Mouse (Mus musculus) gastrocnemius, postnatal 25 days (tissue): Measurements from ENCODE around the gene Eipr1. TPM values are rescaled to one million over a fixed set of nuclear protein-coding genes. Genes with fewer than 3 reads are reported as not detected.
A peak's percentile ranks its signal among the peaks of the same experiment; 100 is the strongest.
"Not testable (repeated sequence)": the region's sequence is repeated elsewhere in the genome, so short reads cannot be mapped to it uniquely, and the experiment has no call there.

ENCODE experiments used
- DNase-seq: peaks from one replicate; pipeline ENCODE4 v3.0.0; 2022
- long read RNA-seq, 2 experiments: library from polyadenylated mRNA; stranded (forward); transcript quantifications; one replicate each; pipeline ENCODE4 v2.0.0; 2021
- total RNA-seq, 2 experiments: library from RNA; stranded (reverse); gene quantifications; 1 replicate in 1 of 2; 2 replicates in 1 of 2; pipeline ENCODE4 v1.2.3; 2021

The Eipr1 gene
- 1 to 10 TPM; 5.8 to 7.7 TPM for total RNA-seq
- long read RNA-seq, experiment 1, full-length matches to known transcripts, result 14 of 16 reads
- long read RNA-seq, experiment 1, partial matches to known transcripts, result 2 of 16 reads
- long read RNA-seq, experiment 1, other reads (novel, unspliced or antisense), result 0 of 16 reads
- long read RNA-seq, experiment 2, full-length matches to known transcripts, result 18 of 22 reads
- long read RNA-seq, experiment 2, partial matches to known transcripts, result 0 of 22 reads
- long read RNA-seq, experiment 2, other reads (novel, unspliced or antisense), result 4 of 22 reads

DNA sequence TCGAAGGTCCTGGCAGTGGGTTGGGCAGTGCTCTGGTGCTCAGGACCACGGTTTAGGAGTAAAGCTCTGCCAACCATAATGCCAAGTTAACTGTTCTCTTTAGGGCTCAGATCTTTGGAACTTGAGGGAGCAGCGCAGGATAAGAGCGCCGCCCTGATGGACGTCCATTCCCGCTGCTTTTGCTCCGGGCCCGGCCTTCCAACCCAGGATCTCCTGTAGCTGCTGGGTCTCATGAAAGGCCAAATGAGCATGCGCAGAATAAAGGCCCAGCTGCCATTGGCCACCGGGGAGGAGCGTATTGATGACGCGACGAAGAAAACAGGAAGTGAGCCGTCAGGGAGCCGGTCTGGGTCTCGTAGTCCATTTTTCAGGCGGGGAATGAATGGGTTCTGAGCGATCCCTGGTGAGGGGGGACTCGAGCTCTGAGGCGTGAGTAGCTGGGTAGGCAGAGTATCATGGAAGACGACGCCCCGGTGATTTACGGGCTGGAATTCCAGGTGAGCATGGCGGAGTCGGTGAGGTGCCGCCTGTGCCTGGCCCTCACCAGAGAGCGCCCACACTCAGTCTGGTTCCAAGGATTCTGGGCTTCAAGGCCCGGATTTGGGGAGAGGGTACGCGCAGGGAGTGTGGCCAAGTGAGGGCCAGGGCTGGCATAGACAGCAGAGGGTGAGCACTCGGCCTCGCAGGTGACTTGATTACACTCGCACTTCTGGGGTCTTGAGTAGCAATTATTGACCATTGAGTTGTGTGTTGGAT, at the start of gene Eipr1:
Gene Eipr1 (plus strand): TSS at position 296 of the 756 bp plus-strand sequence.
- peak; percentile 88 for DNase-seq

- no peak for DNase-seq
These were observed 47.2 kb upstream of the Eipr1 start for GRCm38 (mm10) chr12:28704381-28704780.

- DNase-seq, result no peak
These were observed 46.4 kb upstream of the Eipr1 start for GRCm38 (mm10) chr12:28705204-28705603.

GRCm38 (mm10) chr12:28708154-28708553, 43.4 kb upstream of the Eipr1 start:
- no peak for DNase-seq

- no peak for DNase-seq
These were observed 40.9 kb upstream of the Eipr1 start for GRCm38 (mm10) chr12:28710566-28711185.

DNA sequence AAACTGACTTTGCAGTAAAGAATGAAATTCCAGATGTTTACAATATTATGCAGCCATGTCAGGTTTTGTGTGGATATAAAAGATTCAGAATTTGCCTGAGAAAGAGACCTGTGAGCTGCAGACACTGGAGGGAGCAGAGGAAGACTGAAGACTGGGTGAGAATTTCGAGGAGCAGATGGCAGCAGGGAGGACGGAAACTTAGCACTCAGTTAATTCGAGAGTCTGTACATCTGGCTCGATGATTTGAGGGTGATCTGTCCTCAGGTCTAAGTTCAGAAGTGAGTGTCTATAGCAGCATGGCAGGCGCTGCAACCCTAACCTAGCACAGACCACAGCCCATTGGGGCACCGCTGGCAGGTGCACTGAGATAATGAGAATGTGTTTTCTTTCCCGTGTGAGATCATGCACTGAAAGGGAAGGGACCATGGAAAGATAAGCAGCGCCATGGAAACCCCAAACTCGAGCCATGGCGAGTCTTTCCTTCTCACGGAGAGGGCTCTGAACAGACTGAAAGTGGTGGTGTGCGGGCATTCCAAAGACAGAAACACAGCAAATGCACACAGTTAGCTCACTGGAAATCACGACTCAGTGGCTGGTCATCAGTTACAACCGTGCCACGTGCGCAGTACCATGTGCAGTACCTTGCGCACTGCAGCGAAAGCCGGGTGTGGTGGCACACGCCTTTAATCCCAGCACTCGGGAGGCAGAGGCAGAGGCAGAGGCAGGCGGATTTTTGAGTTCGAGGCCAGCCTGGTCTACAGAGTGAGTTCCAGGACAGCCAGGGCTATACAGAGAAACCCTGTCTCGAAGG, 36.6 kb upstream of the Eipr1 start:
- DNase-seq, result no peak

GRCm38 (mm10) chr12:28717066-28717465, 34.5 kb upstream of the Eipr1 start:
- DNase-seq, result no peak

- no peak for DNase-seq
These were observed 33.5 kb upstream of the Eipr1 start for GRCm38 (mm10) chr12:28718106-28718505.

GRCm38 (mm10) chr12:28724366-28724765, 27.2 kb upstream of the Eipr1 start:
- DNase-seq, result no peak

DNA sequence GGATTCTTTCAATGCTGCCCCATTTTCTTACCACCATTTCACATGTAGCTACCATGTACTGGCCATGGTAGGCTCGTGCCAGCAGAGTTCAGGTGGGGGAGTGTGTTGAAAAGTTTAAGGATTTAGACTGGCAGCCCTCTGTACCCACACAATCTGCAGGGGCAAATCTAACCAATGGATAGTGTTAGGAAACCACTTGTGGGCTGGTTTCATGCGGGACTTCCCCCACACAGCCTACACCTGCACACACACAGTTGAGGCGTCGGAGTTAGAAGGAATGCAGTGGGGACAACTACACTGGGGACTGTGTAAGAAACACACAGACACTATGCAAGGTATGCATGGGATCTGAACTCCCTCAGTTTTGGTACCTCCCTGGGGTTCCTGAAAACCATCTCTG, 25.4 kb upstream of the Eipr1 start:
- DNase-seq, result no peak

DNA sequence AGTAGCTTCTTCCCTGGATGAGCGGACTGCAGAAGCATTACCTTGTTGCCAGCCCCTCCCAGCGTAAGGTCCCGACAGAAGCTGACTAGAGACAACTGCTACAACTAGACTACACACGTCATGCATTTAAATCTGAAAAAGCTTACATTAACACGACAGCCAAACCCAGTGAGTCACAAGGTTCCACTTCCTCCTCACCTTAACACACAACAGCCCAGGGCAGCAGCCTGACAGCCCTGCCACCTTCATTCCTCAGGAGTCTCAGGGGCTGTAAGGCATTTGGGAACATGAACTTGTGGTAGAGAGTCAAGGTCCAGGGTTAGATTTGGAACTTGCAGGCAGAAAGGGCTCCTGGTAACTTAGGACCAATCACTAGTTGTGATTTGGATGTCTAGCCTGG, 24.5 kb upstream of the Eipr1 start:
- no peak for DNase-seq

- DNase-seq, result no peak
These were observed 19.0 kb upstream of the Eipr1 start for GRCm38 (mm10) chr12:28732631-28733030.

DNA sequence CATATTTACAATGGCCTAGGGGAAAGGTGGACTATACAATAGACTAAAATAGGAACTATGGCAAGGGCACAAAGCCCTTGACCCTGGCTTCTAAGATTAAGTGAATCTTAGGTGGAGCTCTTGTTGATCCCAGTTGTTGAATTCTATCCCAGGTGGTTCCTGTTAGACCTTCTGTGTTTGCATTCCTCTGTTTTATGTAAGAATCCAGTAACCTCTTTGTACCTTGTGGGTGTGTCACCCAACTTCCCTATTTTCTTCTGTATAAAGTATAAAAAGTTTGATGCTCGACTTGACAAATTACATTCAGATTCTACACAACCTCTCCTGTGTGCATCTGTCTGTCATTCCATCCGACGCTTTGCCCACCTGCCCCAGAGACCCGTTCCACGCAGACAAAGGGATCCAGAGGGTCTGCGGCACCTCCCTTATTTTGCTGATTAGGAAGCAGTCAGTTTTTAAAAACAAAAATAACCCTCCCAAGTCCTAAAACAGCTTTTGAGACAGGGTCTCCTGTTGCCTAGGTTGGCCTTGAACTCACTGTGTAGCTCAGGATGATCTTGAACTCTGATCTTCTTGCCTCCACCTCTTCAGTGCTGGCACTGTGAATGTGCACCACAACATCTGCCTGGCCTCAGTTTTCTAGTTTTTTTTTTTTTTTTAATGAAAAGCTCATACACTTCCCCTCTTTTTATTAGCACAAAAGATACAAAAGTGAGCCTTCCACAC, 17.9 kb upstream of the Eipr1 start:
- DNase-seq, result not testable (repeated sequence)

DNA sequence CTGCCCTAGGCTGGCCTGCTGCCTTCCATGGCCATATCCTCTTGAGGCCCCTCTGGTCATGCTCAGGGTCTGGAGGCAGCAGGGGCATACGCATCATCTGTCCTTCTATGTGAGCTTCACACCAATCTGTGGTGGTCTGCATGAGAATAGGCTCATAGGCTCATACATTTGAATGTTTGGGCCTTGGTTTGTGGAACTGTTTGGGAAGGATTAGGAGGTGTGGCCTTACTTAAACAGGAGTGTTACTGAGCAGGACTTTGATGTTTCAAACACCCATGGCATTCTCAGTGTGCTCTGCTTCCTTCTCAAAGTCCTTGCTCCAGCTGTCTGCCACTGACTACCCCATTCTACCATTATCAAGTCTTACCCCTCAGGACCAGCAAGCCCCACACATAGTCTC, 17.3 kb upstream of the Eipr1 start:
- no peak for DNase-seq

DNA sequence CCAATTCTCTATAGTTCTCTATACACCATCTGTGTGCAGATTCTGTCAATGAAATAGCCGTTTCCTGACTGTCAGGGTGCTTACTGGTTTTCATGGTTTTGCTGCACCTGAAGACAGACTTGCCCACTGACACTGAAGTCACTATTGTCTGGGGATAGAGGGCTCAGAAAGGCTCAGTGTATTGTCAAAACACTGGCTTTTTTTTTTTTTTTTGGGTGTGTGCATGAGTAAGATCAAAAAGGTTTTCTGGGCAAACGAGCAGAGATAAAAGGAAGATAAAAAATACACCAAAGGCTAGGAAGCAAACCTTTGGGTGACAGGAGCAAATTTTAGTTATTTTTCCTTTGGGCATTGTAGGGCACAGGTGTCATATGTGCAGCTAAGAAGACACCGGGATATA, 16.3 kb upstream of the Eipr1 start:
- no peak for DNase-seq

GRCm38 (mm10) chr12:28743328-28743727, 8.3 kb upstream of the Eipr1 start:
- DNase-seq, result no peak

GRCm38 (mm10) chr12:28750021-28750633, 1.5 kb upstream of the Eipr1 start, which contains the start of gene Trappc12:
Trappc12 (minus strand) TSS chr12:28750472.
- peak; percentile 82 for DNase-seq

DNA sequence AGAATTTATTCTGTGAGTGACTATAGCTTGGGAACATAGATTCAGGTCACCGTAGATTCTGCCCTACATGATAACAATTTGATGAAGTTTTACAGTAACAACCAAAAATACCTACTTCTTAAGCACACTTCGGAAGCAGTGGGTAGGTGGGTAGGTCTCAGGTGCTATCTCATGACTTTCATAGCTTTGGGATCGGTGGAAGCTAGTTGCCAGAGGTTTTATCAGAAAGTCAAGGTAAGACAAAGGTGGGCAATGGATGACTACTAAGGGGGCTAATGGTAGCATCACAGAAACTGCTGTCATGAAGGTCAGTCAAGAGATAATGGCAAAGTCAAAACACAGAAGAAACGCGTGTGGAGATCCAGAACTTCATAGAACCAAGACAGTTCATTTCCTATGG, 727 bp upstream of the Eipr1 start:
- no peak for DNase-seq

- DNase-seq, result no peak
These were observed 4.4 kb downstream of the Eipr1 start for GRCm38 (mm10) chr12:28756019-28756418.

- no peak for DNase-seq
These were observed 18.4 kb downstream of the Eipr1 start for GRCm38 (mm10) chr12:28769953-28770352.

DNA sequence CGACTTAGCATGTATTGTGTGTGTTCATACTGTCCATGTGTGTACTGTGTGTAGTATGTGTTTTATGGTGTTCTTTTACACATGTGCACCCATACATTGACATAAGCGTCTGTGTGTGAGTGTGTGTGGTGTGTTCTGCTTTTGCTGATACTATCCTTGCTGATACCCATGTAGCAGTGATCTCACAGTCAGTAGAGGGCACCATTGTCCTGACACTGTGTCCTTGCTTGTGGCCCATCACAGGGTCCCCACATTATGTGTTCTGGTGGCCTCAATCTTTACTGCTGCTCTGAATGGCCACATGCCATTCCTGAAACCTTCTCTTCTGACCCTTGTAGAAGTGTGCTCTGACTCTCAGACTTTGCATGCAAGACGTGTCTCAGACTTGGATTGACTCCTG, 22.2 kb downstream of the Eipr1 start:
- no peak for DNase-seq
